Mouse (Mus musculus) spleen, adult 2 months (tissue): ENCODE data around the gene Psmf1.

Source experiments
- CTCF ChIP-seq: fragments of 200-500 bp; IDR thresholded peaks from 2 replicates; pipeline ENCODE4 v1.5.1; 2011; ENCODE audit warnings: mild to moderate bottlenecking, inconsistent platforms; ENCODE audit not compliant: insufficient read depth, insufficient read length, insufficient replicate concordance; ENCODE audit errors: extremely low read depth
- POLR2A ChIP-seq: fragments of 200-500 bp; IDR thresholded peaks from 2 replicates; pipeline ENCODE4 v1.6.1; 2011; ENCODE audit warnings: low read depth, low read length, inconsistent platforms

GRCm38 (mm10) chr2:151702146-151702850, 41.7 kb downstream of the Psmf1 start:
- no peak for TF ChIP-seq CTCF
- no peak for TF ChIP-seq POLR2A
